Mouse (Mus musculus) urinary bladder, postnatal 4 days (tissue): ENCODE results near the gene Gm20388.
"Not testable (repeated sequence)": the region's sequence is repeated elsewhere in the genome, so short reads cannot be mapped to it uniquely, and the experiment has no call there.

Experiments used
- DNase-seq, 2 experiments: peaks; one replicate each; pipeline ENCODE4 v3.0.0; 2021 to 2022; ENCODE audit warnings: low spot score in 2 of 2

The Gm20388 gene

GRCm38 (mm10) chr8:121134102-121134501, 1223.5 kb downstream of the Gm20388 start:
- no peak for DNase-seq

DNA sequence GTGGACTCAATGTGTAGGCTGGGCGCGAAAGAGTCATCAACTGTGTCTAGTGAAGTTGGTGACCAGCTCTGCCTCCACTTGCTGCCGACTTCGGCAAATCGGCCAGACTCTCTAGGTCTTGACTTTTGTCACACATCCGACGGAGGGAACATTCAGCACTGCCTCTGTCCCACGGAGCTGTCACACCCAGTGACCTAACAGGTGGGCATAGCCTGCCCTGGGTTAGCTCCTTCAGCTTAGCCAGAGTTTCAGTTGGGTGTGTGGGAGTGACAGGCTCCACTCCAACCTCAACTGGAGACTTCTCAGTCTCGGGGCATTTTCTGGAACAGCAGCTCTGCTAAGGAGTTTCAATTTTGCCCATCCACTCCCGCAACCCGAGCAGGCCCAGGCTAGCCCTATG, 1223.9 kb downstream of the Gm20388 start:
- no peak for DNase-seq

GRCm38 (mm10) chr8:121136856-121137255, 1226.2 kb downstream of the Gm20388 start:
- DNase-seq = no peak

- not testable (repeated sequence) for DNase-seq
Observed at GRCm38 (mm10) chr8:121145457-121146134, 1235.0 kb downstream of the Gm20388 start.

DNA sequence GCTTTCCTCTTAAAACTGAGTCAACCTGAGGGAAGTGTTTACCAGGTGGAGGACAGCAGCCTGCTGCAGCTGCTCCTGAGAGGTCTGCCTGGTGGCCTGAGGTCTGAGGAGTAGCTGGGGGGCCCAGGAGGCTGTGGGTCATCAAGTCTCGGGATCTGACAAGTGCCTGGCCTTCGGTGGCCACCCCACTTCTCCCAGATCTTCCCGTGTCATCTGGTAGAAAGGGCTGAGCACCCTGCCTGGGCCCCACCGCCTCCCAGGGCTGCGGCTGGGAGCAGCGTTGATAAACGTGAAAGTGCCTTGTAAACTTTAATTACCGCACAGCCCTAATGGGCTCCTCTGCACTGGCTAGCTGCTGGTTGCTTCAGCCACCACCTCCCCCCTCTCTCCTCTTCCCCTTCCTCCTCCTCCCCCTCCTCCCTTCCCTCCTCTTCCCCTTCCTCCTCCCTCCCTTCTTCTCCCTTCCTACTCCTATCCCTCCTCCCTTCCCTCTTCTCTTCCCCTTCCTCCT, 1238.0 kb downstream of the Gm20388 start:
- no peak for DNase-seq

- no peak for DNase-seq
Observed at GRCm38 (mm10) chr8:121152394-121152793, 1241.8 kb downstream of the Gm20388 start.

- DNase-seq = no peak
Observed at GRCm38 (mm10) chr8:121156990-121157491, 1246.4 kb downstream of the Gm20388 start.

DNA sequence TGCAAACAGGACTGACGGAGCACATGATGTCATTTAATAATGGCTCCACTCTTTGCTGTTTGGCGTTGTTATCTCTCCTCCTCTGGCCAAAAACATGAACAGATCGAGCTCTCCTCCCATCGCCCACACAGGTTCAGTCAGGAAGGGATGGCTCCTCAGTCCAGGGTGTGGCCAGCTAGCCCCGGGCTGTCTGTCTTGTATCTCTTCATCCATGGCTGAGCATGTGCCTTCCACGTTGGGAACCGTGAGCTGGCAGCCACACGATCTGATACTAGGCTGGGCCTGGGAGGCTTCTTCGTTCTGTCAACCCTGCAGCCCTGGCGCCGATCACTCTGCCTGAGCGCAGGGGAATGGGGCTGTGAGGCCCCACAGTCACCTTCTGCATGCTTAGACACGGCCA, 1248.2 kb downstream of the Gm20388 start:
- no peak for DNase-seq

DNA sequence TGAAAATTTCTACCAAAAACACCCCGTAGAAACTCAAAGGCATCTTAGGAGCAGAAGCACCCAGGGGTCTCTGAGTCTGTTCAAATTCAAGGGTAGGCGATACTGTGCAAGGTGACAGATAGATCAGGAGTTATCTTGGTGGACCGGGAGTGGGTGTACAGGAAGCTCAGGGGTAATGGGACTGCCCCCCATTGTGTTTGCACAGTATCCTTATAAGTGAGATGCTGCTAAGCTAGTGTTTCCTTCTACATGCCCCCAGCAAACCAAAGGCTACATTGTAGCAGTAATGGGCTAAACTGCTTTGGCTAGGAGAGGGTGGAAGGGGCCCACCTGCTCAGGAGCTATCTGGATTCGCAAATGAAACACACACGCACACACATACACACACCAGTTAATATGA, 1250.8 kb downstream of the Gm20388 start:
- DNase-seq = no peak

GRCm38 (mm10) chr8:121162413-121162812, 1251.8 kb downstream of the Gm20388 start:
- DNase-seq = no peak

DNA sequence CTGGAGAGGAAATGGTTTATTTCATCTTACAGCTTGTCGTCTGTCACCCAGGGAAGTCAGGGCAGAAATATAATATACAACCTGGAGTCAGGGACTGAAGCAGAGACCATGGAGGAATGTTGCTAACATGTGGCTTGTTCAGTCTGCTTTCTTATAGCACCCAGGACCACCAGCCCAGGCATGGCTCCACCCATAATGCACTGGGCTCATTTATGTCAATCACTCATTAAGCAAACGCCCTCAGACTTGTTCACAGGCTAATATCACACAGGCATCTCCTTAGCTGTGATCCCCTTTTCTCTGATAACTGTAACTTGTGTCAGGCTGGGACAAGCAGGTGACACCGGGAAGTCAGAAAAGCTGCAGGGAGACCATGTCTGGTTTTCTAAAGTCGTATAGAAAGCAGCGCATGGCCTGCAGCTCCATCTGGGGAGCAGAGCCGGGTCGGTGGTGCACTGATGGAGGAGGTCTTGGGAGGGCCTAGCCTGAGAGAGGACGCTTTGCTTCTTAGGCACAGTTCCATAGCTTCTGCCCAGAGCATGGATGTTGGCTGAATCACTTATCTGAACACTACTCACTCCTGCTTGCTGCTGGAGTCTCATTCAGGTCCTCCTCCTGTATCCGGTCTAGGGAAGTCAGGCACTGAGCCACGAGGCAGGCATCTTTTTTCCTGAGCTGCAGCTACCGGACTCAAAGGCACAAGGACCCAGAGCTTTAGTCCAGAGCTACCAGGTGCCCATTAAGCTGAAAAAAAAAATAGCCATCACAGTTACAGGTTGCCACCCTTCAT, 1252.5 kb downstream of the Gm20388 start:
- DNase-seq = no peak

DNA sequence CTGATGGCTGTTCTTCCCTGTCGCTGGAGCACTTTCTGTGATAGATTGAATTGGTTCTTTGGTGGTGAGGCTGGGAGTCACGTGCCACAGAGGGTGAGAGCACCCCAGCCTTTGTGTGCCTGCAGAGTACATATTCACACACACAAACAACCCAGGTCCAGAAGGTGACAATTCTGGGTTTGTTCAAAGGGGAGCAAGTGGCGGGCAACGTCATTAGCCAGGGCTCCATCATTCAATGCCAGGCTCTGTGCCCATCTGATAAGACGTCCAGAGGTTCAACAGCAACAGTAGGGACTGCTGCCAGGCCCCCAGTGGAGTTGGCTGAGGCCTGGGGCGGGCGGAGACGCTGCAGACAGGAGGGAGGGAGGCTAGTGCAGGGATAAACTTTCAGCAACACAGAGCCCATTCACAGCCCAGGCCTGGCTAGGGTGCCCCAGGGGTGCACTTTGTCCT, 1253.4 kb downstream of the Gm20388 start:
- no peak for DNase-seq

- no peak for DNase-seq
Observed at GRCm38 (mm10) chr8:121168033-121168432, 1257.4 kb downstream of the Gm20388 start.

GRCm38 (mm10) chr8:121170116-121170515, 1259.5 kb downstream of the Gm20388 start:
- DNase-seq = no peak

DNA sequence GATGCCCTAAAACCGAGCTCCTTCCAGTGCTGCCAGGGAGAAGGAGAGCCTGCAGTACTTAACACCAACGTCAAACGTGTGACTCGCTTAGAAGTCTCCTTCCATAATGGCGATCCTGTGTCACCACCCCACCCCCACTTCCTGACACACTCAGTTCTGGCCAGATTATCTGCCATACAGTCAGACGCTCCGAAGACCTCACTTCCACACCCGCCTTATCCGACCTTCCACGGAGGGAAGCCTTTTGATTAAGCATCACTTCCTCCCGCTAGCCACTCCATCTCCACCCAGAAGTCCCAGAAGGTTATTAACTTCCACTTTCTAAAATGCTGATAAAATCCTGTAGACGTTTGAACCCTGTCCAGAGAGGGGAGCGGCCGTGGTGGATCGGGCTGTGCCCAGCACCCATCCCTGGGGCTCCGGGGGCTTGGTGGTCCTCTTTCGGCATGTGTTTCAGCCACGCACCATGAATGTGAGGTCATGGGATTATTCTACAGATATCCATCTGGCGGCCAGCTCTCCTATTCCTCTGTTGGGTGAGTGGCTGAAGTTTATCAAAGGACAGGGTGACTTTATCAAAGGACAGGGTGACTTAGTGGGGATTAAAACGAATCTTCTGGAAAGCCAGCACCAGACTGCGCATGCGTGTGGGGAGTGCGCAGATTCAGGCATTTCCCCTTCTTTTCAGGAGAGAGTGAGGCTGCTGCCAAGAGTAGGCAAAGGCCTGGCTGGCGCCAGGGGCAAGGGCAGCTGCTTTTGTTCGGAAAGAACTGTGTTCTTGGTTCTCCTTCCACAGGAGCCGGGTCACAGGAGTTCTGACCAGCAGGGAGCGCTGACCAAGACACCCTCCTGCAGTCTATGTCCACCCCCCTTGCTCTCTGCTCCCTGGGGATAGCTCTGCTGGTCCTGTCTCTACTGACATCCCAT, 1260.2 kb downstream of the Gm20388 start:
- no peak for DNase-seq

DNA sequence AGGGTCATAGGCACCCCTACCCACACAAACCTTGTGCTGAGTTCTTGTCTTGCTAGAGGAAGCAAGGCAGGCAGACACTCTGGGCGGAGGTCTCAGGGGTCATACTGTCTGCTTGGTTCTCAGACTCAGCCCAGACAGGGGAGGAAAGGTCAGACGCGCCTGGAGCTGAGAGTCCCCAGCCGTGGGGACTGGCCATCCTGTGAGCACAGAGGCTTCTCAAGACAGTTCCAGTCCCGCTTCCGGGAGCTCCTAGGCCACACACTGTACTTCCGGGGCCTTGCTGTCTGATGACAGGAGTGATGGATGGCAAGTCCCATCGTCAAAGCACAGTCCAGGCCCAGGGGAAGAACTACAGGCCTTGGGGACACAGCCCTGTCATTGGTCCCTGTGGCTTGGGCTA, 1261.9 kb downstream of the Gm20388 start:
- no peak for DNase-seq

DNA sequence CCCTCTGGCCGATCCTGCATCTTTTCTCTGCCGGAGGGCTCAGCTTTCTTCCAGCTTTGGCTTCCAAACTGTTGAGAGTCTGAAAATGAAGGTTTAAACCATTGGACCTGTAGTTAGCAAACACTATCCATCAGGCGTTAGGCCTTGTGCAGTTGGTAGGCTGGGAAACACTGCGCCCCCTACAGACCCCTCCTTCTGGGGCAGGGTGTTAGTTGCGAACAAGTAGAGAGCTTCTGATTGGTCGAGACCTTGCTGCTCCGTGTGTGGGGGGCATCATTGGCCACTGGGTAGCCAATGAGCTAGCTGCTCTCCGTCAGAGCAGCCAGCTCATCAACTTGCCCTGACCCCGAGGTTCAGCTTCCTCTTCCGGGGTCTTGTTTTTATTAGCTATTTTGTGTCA, 1263.5 kb downstream of the Gm20388 start:
- no peak for DNase-seq

- DNase-seq = no peak
Observed at GRCm38 (mm10) chr8:121174721-121175539, 1264.3 kb downstream of the Gm20388 start.

DNA sequence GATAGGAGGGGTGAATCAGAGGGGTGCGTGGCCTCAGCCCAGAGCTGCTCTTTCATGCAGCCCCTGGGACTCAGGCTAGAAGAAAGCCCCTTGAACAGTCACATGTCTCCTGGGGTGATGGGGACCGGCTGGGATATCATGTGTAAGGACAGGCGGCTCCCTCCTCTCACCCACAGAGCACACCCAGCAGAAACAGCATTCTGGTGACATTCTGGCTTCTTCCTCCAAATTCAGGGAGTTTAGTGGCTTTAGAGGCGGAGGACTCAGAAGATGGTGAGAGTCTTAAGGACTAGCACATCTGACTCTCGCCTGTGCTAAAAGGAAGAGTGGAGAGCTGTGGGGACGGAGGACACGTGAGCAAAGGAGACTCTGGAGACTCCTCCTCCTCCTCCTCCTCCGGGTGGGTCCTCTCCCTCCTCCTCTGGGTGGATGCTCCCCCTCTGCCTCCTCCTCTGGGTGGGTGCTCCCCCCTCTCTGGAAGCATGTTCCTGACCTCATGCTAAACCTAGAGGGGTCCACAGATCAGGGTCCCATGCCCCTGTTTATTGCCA, 1265.0 kb downstream of the Gm20388 start:
- no peak for DNase-seq

- DNase-seq = no peak
Observed at GRCm38 (mm10) chr8:121176291-121176690, 1265.7 kb downstream of the Gm20388 start.
